Mouse (Mus musculus): ENCODE measurements around the gene Aaed1. TPM values are rescaled to one million over a fixed set of nuclear protein-coding genes. Genes with fewer than 3 reads are reported as not detected.

The Aaed1 gene
- polyA plus RNA-seq (2015; fragmentation: Nextera tagmentation; extraction: Ambion mirVana) = 41.3 and 42.4 TPM in 2 replicates

DNA sequence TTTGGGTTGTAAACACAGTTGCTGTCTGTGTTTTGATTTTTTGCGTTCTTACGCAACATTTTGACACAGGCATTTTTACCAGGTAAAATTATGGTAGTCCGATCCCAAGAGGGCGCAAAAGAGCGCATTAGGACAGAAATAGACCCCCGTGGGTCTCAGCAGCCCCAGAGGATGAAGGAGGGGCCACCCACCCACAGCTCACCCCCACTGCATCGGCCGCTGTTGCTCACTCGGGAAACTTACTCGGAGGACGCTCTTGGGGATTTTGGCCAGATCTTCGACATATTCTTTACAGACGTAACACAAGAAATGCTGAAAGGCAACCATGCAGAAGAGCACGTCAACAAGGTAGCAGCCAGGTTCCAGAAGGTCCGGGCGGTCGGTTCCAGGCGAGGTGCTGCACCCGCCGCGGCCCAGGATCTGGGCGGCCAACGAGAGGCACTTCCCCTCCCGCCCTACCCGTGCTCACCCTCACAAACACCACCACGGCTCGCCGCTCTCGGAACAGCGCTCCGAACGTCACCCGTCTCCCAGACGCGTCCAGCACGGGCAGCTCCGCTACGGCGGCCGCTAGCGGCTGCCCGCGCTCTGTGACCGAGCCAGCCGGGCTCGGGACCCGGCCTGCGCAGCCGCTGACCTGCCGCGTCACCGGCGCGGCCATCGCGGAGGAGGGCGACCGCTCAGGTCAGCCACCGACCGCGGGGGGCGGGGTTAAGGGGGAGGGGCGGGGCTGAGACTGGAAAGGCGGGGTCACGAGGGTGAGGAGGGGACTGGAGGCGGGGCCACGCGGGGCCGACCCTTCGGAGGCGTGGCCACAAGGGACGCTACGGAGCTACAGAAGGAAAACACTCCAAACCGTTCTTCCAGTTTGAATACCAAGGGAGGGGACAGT is at the start of gene Aaed1:
TSS of gene Aaed1 (minus strand) at position 687 of the 892 bp plus-strand sequence.
- H3K4me2 ChIP-seq (replicated peaks) = peak within 1 kb of the TSS; percentile 62
- ATAC-seq = peak; percentile 96
- no peaks in the 10 kb centered on the region for H3K9me3 ChIP-seq
- H3K27me3 ChIP-seq (replicated peaks) = no peaks in the 10 kb centered on the region
- WGBS = under 1% methylated on average over 74 of the region's 74 CpGs
- H3K4me1 ChIP-seq (replicated peaks) = peaks cover 18% of the 10 kb centered on the region
- peak within 1 kb of the TSS; percentile 73 for H3K9ac ChIP-seq
- peak within 1 kb of the TSS; percentile 93 for H3K27ac ChIP-seq
- H3K4me3 ChIP-seq (replicated peaks) = peak within 1 kb of the TSS; percentile 71
- H3K36me3 ChIP-seq = peaks cover 5% of the 10 kb centered on the region

- H3K27me3 ChIP-seq (replicated peaks) = no peaks in the 10 kb centered on the region
- H3K27ac ChIP-seq = no peak overlapping the region
- H3K4me2 ChIP-seq (replicated peaks) = no peak overlapping the region
- peak; percentile 15; the same call in 1 of the 2 replicates for ATAC-seq
- no peaks in the 10 kb centered on the region for H3K9me3 ChIP-seq
- H3K9ac ChIP-seq = no peak overlapping the region
- WGBS = 84% methylated on average over 6 of the region's 6 CpGs
- no peaks in the 10 kb centered on the region for H3K4me1 ChIP-seq (replicated peaks)
- no peak overlapping the region for H3K4me3 ChIP-seq (replicated peaks)
- peaks cover 15% of the 10 kb centered on the region for H3K36me3 ChIP-seq
These were observed 49.6 kb upstream of the Aaed1 start for GRCm38 (mm10) chr13:64362139-64362538.

DNA sequence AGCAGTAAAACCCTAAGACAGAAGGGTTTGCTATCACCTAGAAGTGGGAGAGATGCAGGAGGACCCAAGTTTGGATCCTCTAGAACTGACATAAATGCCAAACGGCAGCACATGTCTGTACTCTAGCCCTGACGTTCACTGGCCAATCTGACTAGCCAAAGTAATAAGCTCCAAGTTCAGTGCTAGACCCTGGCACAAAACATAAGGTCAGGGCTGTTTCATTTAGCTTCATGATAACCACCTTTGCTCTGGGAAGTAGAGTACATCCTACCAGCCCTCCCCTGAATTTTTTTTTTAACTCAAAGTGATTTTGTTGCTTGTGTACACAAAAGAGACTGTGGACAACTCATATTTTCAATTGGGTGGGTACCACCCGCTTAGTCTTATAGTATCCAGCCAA is 48.5 kb upstream of the Aaed1 start:
- no peaks in the 10 kb centered on the region for H3K9me3 ChIP-seq
- H3K9ac ChIP-seq = no peak overlapping the region
- 90% methylated on average over 3 of the region's 3 CpGs for WGBS
- no peak overlapping the region for H3K27ac ChIP-seq
- H3K27me3 ChIP-seq (replicated peaks) = no peaks in the 10 kb centered on the region
- H3K36me3 ChIP-seq = peaks cover 9% of the 10 kb centered on the region; the same call in 1 of the 2 replicates
- no peak for ATAC-seq
- no peak overlapping the region for H3K4me3 ChIP-seq (replicated peaks)
- H3K4me1 ChIP-seq (replicated peaks) = no peaks in the 10 kb centered on the region
- H3K4me2 ChIP-seq (replicated peaks) = no peak overlapping the region

GRCm38 (mm10) chr13:64359702-64360101 is 47.2 kb upstream of the Aaed1 start:
- Histone ChIP-seq H3K9ac (no peak overlapping the region), H3K4me2 (replicated peaks) (no peak overlapping the region), H3K4me1 (replicated peaks) (no peaks in the 10 kb centered on the region), H3K4me3 (replicated peaks) (no peak overlapping the region), H3K36me3 (0 out of 2 replicates have a peak, but pooled peaks cover 3% of the 10 kb centered on the region), H3K27me3 (replicated peaks) (no peaks in the 10 kb centered on the region), H3K27ac (no peak overlapping the region), H3K9me3 (no peaks in the 10 kb centered on the region)
- ATAC-seq = no peak
- 86% methylated on average over 3 of the region's 3 CpGs for WGBS

DNA sequence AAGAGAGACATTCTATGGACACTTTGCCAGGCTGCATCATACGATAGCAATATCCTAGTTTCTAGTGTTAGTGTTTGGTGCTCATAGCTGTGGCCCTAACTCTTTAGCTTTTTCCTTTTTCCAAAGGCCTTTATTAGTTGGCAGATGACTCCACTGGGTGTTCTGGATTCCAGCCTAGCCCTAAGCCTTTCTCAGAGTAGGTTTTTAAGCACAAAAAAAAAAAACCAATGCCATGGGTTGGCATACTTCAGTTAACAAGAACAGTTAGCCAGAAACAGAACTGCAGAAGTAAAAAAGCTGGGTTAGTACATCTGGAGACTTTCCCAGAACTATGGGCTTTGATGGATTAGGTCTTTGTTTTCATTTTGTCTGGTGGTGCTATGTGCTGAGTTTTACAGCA is 46.0 kb upstream of the Aaed1 start:
- H3K9ac ChIP-seq = no peak overlapping the region
- no peaks in the 10 kb centered on the region for H3K9me3 ChIP-seq
- no peak overlapping the region for H3K4me3 ChIP-seq (replicated peaks)
- H3K4me2 ChIP-seq (replicated peaks) = no peak overlapping the region
- no peaks in the 10 kb centered on the region for H3K4me1 ChIP-seq (replicated peaks)
- 90% methylated on average over 1 of the region's 1 CpGs for whole genome bisulfite sequencing
- no peak overlapping the region for H3K27ac ChIP-seq
- no peaks in the 10 kb centered on the region for H3K27me3 ChIP-seq (replicated peaks)
- ATAC-seq = no peak
- no peaks in the 10 kb centered on the region for H3K36me3 ChIP-seq

DNA sequence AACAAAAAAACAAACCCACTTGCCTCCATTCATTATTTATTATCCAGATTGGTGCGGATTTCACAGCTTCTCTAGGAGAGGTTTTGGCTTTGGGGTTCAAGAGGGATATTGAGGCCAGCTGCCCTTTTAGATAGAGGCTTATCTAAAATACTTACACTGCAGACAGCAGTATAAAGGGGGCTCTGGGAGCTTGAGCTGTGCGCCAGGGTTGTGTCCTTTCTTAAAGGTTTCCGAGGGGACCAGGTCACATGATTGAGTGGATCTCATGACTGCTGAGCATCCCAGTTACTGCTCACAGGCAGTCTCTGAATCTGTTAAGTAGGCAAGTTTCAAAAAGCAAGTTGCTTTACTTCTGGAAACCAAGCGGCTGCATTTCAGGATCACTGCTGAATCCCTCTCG is 44.9 kb upstream of the Aaed1 start:
- H3K9me3 ChIP-seq = no peaks in the 10 kb centered on the region
- no peak overlapping the region for H3K27ac ChIP-seq
- WGBS = 75% methylated on average over 5 of the region's 5 CpGs
- no peak for ATAC-seq
- no peaks in the 10 kb centered on the region for H3K36me3 ChIP-seq
- no peak overlapping the region for H3K4me3 ChIP-seq (replicated peaks)
- H3K9ac ChIP-seq = no peak overlapping the region
- no peaks in the 10 kb centered on the region for H3K27me3 ChIP-seq (replicated peaks)
- no peak overlapping the region for H3K4me2 ChIP-seq (replicated peaks)
- no peaks in the 10 kb centered on the region for H3K4me1 ChIP-seq (replicated peaks)

DNA sequence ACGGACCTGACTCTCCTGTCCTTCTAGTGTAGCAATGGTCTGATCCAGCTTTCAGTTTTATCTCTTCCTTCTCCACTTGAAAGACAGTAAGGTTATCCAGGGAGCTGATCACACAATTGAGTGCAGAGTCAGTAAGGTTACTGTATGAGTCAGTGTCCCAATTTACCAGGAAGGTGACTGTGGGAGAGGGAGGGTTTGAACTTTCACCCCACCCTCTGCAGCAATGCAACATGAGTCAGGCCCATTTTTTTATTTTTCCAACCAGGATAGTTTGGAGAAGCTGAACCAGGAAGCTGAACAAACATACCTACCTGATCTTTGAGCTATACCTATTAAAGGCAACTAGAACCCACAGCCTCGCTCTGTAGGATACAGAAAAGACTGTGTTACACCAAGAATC is 37.0 kb upstream of the Aaed1 start:
- Histone ChIP-seq H3K27me3 (replicated peaks) (no peaks in the 10 kb centered on the region), H3K4me1 (replicated peaks) (no peaks in the 10 kb centered on the region), H3K36me3 (no peaks in the 10 kb centered on the region), H3K27ac (no peak overlapping the region), H3K9ac (no peak overlapping the region), H3K4me2 (replicated peaks) (no peak overlapping the region), H3K9me3 (no peaks in the 10 kb centered on the region), H3K4me3 (replicated peaks) (no peak overlapping the region)
- WGBS = 65% methylated on average over 2 of the region's 2 CpGs
- ATAC-seq = peak; percentile 85

DNA sequence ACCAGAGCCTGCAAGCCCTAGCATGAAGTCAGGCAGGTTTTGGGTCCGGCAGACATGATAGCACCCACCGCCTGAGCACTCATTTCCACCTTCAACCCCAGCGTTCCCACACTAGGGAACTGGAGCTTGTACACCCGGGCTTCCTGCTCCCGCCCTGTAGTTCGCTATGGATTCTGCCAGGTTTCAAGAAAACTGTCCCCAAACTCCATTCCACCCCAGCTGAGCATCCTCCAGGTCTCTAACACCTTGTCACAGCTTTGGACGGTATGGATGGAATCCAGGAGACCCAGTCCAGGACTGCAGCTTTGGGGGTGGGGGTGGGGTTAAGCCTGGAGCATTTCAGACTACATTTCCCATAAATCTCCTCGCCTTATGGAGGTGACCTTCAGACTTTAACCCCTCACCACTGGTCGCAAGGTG is 31.6 kb upstream of the Aaed1 start:
- H3K4me1 ChIP-seq (replicated peaks) = no peaks in the 10 kb centered on the region
- no peaks in the 10 kb centered on the region for H3K9me3 ChIP-seq
- no peak overlapping the region for H3K27ac ChIP-seq
- 1% methylated on average over 9 of the region's 9 CpGs for WGBS
- peak overlapping the region; percentile 49 for H3K4me3 ChIP-seq (replicated peaks)
- H3K36me3 ChIP-seq = no peaks in the 10 kb centered on the region
- H3K27me3 ChIP-seq (replicated peaks) = no peaks in the 10 kb centered on the region
- H3K9ac ChIP-seq = peak overlapping the region; percentile 52
- H3K4me2 ChIP-seq (replicated peaks) = peak overlapping the region; percentile 85
- ATAC-seq = peak; percentile 91

- Histone ChIP-seq H3K9me3 (no peaks in the 10 kb centered on the region), H3K36me3 (no peaks in the 10 kb centered on the region), H3K9ac (peak overlapping the region; percentile 52), H3K4me3 (replicated peaks) (peak overlapping the region; percentile 49), H3K4me1 (replicated peaks) (no peaks in the 10 kb centered on the region), H3K27me3 (replicated peaks) (no peaks in the 10 kb centered on the region), H3K27ac (no peak overlapping the region), H3K4me2 (replicated peaks) (peak overlapping the region; percentile 85)
- WGBS = 17% methylated on average over 10 of the region's 10 CpGs
- peak; percentile 69 for ATAC-seq
These were observed 31.1 kb upstream of the Aaed1 start for GRCm38 (mm10) chr13:64343598-64343997.

DNA sequence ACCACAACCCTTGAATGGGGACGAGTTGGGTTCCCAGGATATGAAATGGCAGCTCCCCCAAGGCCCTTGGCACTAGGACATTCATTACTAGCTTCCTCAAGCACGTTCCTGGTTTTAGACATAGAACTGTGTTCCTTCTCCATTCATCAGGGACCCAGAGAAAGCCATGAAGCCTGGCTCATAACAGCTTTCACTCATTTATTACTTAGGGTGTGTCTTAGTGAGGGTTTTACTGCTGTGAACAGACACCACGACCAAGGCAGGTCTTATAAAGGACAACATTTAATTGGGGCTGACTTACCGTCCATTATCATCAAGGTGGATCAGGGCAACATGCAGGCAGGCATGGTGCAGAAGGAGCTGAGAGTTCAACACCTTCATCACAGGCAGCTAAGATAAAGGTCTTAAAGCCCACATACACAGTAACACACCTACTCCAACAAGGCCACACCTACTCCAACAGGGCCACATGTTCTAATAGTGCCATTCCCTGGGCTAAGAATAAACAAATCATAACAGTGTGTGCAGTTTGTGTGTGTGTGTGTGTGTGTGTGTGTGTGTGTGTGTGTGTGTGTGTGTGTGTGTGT is 23.1 kb upstream of the Aaed1 start:
- Histone ChIP-seq H3K27ac (no peak overlapping the region), H3K4me1 (replicated peaks) (no peaks in the 10 kb centered on the region), H3K36me3 (no peaks in the 10 kb centered on the region), H3K9me3 (no peaks in the 10 kb centered on the region), H3K9ac (no peak overlapping the region), H3K27me3 (replicated peaks) (no peaks in the 10 kb centered on the region), H3K4me2 (replicated peaks) (no peak overlapping the region), H3K4me3 (replicated peaks) (no peak overlapping the region)
- WGBS = 42% methylated on average over 4 of the region's 4 CpGs
- peak; percentile 73 for ATAC-seq

GRCm38 (mm10) chr13:64333102-64333501 is 20.6 kb upstream of the Aaed1 start:
- no peak overlapping the region for H3K4me2 ChIP-seq (replicated peaks)
- no peak overlapping the region for H3K27ac ChIP-seq
- no peak overlapping the region for H3K9ac ChIP-seq
- no peaks in the 10 kb centered on the region for H3K36me3 ChIP-seq
- H3K27me3 ChIP-seq (replicated peaks) = no peaks in the 10 kb centered on the region
- H3K4me1 ChIP-seq (replicated peaks) = no peaks in the 10 kb centered on the region
- no peaks in the 10 kb centered on the region for H3K9me3 ChIP-seq
- no peak overlapping the region for H3K4me3 ChIP-seq (replicated peaks)
- ATAC-seq = no peak
- WGBS = 64% methylated on average over 3 of the region's 3 CpGs

- H3K27ac ChIP-seq = no peak overlapping the region
- H3K36me3 ChIP-seq = no peaks in the 10 kb centered on the region
- ATAC-seq = 0 out of 2 replicates have a peak, but pooled peaks have one; percentile 26
- H3K27me3 ChIP-seq (replicated peaks) = no peaks in the 10 kb centered on the region
- H3K4me2 ChIP-seq (replicated peaks) = no peak overlapping the region
- no peak overlapping the region for H3K4me3 ChIP-seq (replicated peaks)
- H3K4me1 ChIP-seq (replicated peaks) = no peaks in the 10 kb centered on the region
- WGBS = 64% methylated on average over 6 of the region's 6 CpGs
- H3K9ac ChIP-seq = no peak overlapping the region
- H3K9me3 ChIP-seq = no peaks in the 10 kb centered on the region
These were observed 19.8 kb upstream of the Aaed1 start for GRCm38 (mm10) chr13:64332321-64332720.
